Mouse (Mus musculus) limb, embryonic 13.5 days (tissue): Measurements from ENCODE around the gene Slc34a2. TPM values are rescaled to one million over a fixed set of nuclear protein-coding genes. Genes with fewer than 3 reads are reported as not detected.

Experiments used
- ATAC-seq: fragments of 200-750 bp; cut with Nextera tagmentation; 2 replicates; pipeline ENCODE4 v1.8.0; 2017; ENCODE audit warnings: low read depth, moderate number of reproducible peaks, moderate TSS enrichment; ENCODE audit not compliant: low FRiP score
- H3K27ac ChIP-seq: fragments of 300-500 bp; sonication (generic); 2 replicates; pipeline ENCODE4 v1.5.1; 2015; ENCODE audit warnings: inconsistent platforms, mild to moderate bottlenecking, moderate library complexity
- H3K27me3 ChIP-seq: fragments of 300-500 bp; sonication (generic); 2 replicates; pipeline ENCODE4 v1.6.1; 2015; ENCODE audit warnings: mild to moderate bottlenecking, inconsistent platforms
- H3K36me3 ChIP-seq: fragments of 300-500 bp; sonication (generic); 2 replicates; pipeline ENCODE4 v1.6.1; 2015; ENCODE audit warnings: inconsistent platforms, mild to moderate bottlenecking, moderate library complexity
- H3K4me1 ChIP-seq: fragments of 300-500 bp; sonication (generic); 2 replicates; pipeline ENCODE4 v1.6.1; 2015; ENCODE audit warnings: inconsistent platforms
- H3K4me2 ChIP-seq: fragments of 300-500 bp; sonication (generic); replicated peaks from 2 replicates; pipeline ENCODE4 v1.6.1; 2015; ENCODE audit warnings: inconsistent platforms, mild to moderate bottlenecking, moderate library complexity
- H3K4me3 ChIP-seq: fragments of 300-500 bp; sonication (generic); 2 replicates; pipeline ENCODE4 v1.5.1; 2015; ENCODE audit warnings: moderate library complexity, mild to moderate bottlenecking, inconsistent platforms
- H3K9ac ChIP-seq: fragments of 300-500 bp; sonication (generic); 2 replicates; pipeline ENCODE4 v1.6.1; 2015; ENCODE audit warnings: mild to moderate bottlenecking, inconsistent platforms
- H3K9me3 ChIP-seq: fragments of 300-500 bp; sonication (generic); 2 replicates; pipeline ENCODE4 v1.6.1; 2016; ENCODE audit warnings: inconsistent platforms
- WGBS: fragments of 180-500 bp; shearing (Covaris S2); methylation state at CpG from one replicate; pipeline ENCODE4 v1.1.7; 2015; 5-methylcytosine and 5-hydroxymethylcytosine counted together
- polyA plus RNA-seq: library from polyadenylated mRNA; unstranded; fragments of >200 nt; fragmentation: Nextera tagmentation; extraction: Ambion mirVana; gene quantifications from 2 replicates; pipeline ENCODE4 v1.2.1, GENCODE M21; 2015

The Slc34a2 gene
- 0.04 TPM in 1 of 2 replicates, not detected in the other for polyA plus RNA-seq

DNA sequence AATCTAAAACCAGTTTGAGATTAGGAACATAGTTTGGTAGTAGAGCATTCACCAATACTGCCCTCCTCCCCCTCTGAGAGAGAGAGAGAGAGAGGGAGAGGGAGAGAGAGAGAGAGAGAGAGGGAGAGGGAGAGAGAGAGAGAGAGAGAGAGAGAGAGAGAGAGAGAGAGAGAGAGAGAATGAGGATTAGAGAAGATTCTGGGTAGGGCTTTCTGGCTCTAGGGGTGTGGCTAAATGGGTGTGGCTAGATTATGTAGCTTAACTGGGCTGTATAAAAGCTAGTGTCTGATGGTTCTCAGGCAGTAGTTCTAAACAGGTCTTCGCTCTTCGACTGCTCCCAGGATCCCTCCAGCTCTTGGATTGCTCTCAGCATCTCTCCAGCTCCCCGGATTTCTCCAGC, at the start of gene Slc34a2:
Slc34a2 (plus strand) TSS at position 301 of the 400 bp plus-strand sequence.
- ATAC-seq, result no peak
- 93% methylated on average over 3 of the region's 3 CpGs for WGBS
- no peaks in the 10 kb centered on the region for H3K9me3 ChIP-seq
- H3K4me2 ChIP-seq, result no peak within 1 kb of the TSS
- no peaks in the 10 kb centered on the region for H3K27me3 ChIP-seq
- no peaks in the 10 kb centered on the region for H3K36me3 ChIP-seq
- no peaks in the 10 kb centered on the region for H3K4me1 ChIP-seq
- no peak within 1 kb of the TSS for H3K27ac ChIP-seq
- H3K9ac ChIP-seq, result no peak within 1 kb of the TSS
- no peak within 1 kb of the TSS for H3K4me3 ChIP-seq

DNA sequence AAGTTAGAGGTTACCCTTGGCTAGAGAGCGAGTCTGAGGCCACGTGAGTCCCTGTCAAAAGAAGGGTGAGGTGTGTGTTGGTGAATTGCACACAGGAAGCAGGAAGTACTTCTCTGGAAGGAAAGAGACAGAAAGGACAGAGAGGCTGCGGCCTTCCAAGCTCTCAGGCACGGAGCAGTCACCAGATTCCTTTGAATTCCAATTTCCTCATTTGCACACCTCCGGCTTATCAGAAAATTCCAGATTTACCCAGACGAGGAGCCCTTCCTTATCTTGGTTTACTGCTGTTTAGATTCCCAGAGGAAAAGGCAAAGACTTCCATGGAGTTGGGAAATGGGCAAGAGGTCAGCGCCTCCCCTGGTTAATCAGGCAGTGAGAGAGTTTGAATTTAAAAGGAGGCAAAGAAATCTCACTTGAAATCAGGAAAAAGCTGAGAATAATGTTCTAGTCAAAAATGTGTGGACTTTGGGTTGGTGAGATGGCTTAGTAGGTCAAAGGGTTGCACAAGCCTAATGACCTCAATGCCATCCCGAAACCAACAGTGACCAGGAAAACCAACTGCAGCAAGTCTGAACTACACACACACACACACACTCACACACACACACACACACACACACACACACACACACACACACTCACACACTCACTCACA, 47.1 kb upstream of the Slc34a2 start:
- Histone ChIP-seq H3K9ac (no peak overlapping the region), H3K27me3 (no peaks in the 10 kb centered on the region), H3K9me3 (peaks cover 4% of the 10 kb centered on the region; the same call in 1 of the 2 replicates), H3K27ac (no peak overlapping the region), H3K4me2 (no peak overlapping the region), H3K4me1 (no peaks in the 10 kb centered on the region), H3K4me3 (no peak overlapping the region), H3K36me3 (no peaks in the 10 kb centered on the region)
- no peak for ATAC-seq
- 83% methylated on average over 8 of the region's 8 CpGs for WGBS

DNA sequence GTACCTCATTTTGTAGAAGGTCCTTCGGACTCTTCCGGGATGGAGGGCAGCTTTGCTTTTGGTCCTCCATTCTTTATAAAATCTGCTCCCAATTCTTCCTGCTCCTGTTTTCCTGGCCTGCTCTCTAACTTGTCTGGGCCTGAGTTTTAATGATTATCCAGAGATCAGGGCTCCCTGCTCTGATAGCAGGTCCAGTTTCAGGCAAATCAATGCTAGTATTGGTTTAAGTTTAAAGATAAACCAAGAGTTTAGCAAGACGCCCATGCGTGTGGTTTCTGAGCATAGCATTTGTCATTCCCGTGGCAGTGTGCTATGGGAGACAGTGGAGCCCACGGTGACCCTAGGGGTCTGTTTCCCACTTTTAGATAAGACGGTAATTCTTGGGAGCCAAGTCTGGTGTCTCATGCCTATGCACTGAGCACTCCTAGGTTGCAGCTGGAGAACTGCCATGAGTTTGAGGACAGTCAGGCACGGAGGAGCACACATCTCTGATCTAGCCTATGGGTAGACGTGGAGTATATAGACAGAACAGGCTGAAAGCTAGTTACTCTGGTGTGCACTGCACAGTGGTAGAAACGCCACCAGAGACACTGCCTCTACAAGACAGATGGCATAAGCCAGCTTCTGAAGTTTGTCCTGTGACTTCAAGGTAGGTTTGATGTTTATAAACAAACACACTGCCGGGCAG, 45.5 kb upstream of the Slc34a2 start:
- Histone ChIP-seq H3K9me3 (peaks cover 4% of the 10 kb centered on the region; the same call in 1 of the 2 replicates), H3K4me1 (no peaks in the 10 kb centered on the region), H3K27me3 (no peaks in the 10 kb centered on the region), H3K4me3 (no peak overlapping the region), H3K4me2 (no peak overlapping the region), H3K36me3 (no peaks in the 10 kb centered on the region), H3K27ac (no peak overlapping the region), H3K9ac (no peak overlapping the region)
- WGBS, result 88% methylated on average over 11 of the region's 11 CpGs
- ATAC-seq, result no peak

DNA sequence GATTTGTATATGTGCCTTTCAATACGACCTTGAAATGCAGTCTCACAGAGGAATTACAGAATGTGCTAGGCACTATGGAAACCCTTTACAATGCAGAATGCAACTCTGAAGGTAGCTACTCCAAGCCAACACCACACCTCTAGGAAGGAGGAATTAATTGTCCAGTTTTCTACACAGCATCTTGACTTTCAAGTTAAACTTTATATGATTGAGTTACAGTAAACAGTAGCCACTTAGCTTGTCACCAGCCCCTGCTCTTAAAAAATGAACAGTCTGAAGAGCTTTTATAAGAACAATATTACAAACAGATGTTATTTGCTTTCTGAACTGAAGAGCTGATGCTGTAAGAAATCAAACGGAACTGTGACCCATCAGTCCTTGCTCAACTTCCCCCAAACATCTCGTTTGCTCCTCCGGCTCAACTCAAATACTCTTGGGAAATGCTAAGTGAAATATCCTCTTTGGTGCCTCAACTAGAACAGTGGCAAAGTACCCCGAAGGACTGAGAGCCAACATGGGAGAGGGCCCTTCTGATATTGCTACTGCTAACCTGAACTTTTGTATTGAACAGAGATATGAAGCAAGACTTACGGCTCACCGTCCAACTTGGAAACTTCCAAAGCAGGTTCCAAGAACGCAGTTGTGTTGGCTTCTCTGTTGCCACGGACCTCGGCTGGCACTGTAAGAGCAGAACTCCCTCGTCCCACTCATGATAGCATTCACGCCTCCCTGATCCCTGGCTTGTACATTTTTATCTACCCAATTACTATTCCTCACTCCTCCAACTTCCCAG, 44.2 kb upstream of the Slc34a2 start:
- Histone ChIP-seq H3K9me3 (no peaks in the 10 kb centered on the region), H3K27ac (no peak overlapping the region), H3K36me3 (no peaks in the 10 kb centered on the region), H3K9ac (no peak overlapping the region), H3K4me3 (no peak overlapping the region), H3K4me1 (no peaks in the 10 kb centered on the region), H3K4me2 (no peak overlapping the region), H3K27me3 (no peaks in the 10 kb centered on the region)
- 71% methylated on average over 12 of the region's 12 CpGs for WGBS
- no peak for ATAC-seq

DNA sequence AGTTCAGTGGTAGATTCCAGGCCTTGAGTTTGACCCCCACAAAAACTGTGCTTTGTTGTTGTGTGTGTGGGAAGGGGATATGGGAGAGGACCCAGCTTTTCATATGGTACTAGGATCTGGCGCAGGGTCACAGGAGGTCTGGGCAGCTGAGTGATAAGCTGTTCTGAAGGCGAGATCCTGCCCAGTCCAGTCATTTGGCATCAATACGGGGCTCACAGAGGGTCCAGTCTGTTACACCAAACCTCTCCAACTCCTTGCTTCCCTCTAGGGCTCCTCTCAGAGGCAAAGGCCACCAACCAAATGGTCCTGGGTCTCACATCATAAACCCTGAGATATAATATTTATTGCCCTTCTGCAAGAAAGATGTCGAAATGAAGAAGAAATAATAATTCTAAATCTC, 42.4 kb upstream of the Slc34a2 start:
- Histone ChIP-seq H3K27me3 (no peaks in the 10 kb centered on the region), H3K27ac (no peak overlapping the region), H3K4me3 (no peak overlapping the region), H3K4me2 (no peak overlapping the region), H3K9ac (no peak overlapping the region), H3K4me1 (peaks cover 9% of the 10 kb centered on the region), H3K36me3 (no peaks in the 10 kb centered on the region), H3K9me3 (no peaks in the 10 kb centered on the region)
- ATAC-seq, result no peak
- 92% methylated on average over 4 of the region's 4 CpGs for WGBS

DNA sequence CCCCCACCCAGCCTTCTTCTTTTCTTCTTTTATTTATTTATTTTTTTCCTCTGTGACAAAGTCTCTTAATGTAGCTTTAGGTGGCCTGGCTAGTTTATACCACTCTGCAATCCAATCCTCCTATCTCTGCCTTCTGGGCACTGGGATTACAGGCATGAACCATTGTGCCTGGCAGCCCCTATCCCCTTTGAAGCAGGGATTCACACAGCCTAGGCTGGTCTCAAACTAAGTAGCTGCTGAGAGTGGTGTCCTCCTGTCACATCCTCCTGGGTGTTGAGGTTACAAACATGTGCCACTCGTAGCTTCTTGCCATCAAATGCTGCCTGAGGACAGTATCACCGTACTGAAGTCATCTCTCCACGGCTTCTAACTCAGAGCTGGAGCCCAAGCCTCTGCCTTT, 41.7 kb upstream of the Slc34a2 start:
- Histone ChIP-seq H3K27ac (no peak overlapping the region), H3K4me1 (peaks cover 10% of the 10 kb centered on the region), H3K4me3 (no peak overlapping the region), H3K4me2 (no peak overlapping the region), H3K9ac (no peak overlapping the region), H3K36me3 (no peaks in the 10 kb centered on the region), H3K9me3 (no peaks in the 10 kb centered on the region), H3K27me3 (no peaks in the 10 kb centered on the region)
- no peak for ATAC-seq
- 85% methylated on average over 3 of the region's 3 CpGs for WGBS

DNA sequence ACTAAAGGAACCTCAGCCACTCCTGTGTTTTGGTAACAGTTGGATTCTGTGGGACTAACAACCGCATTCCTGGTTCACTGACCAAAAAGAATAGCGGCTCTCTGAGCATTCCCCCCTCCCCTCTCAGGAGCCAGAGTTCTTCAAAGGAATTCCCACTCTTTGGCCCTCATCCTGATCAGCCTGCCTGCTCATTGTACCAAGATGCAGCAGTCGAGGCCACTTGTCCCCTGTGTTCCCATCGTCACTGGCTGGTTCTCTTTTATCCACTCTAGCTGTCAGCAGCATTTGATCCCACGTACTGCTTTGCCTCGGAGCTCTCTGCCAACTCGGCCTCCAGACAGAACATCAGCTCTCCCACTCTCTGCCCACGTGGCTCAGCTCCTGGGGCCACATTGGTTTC, 41.3 kb upstream of the Slc34a2 start:
- WGBS, result 63% methylated on average over 8 of the region's 8 CpGs
- ATAC-seq, result no peak
- Histone ChIP-seq H3K9me3 (no peaks in the 10 kb centered on the region), H3K4me1 (peaks cover 10% of the 10 kb centered on the region), H3K9ac (no peak overlapping the region), H3K36me3 (no peaks in the 10 kb centered on the region), H3K27ac (no peak overlapping the region), H3K4me2 (no peak overlapping the region), H3K4me3 (no peak overlapping the region), H3K27me3 (no peaks in the 10 kb centered on the region)

DNA sequence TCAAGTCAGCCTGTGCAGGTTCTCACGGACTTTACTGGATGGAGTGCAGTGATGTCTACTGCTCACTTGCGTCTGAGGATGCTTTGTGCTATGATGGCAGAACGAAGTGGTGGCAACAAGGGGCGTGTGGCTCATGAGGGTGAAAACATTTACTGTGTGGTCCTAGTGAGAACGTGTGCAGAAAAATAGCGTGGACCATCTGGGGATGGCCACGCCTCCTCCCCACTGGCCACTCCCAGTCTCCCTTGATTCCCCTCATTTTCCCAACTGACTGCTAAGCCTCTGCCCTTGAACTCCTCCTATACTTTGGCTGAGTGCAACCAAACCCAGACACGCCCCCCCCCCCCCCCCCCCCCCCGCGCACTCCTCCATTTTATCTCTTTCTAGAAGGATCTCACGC, 40.8 kb upstream of the Slc34a2 start:
- 84% methylated on average over 11 of the region's 11 CpGs for WGBS
- Histone ChIP-seq H3K4me3 (no peak overlapping the region), H3K27ac (no peak overlapping the region), H3K27me3 (no peaks in the 10 kb centered on the region), H3K4me2 (no peak overlapping the region), H3K4me1 (peaks cover 10% of the 10 kb centered on the region), H3K9me3 (no peaks in the 10 kb centered on the region), H3K36me3 (no peaks in the 10 kb centered on the region), H3K9ac (no peak overlapping the region)
- ATAC-seq, result no peak

DNA sequence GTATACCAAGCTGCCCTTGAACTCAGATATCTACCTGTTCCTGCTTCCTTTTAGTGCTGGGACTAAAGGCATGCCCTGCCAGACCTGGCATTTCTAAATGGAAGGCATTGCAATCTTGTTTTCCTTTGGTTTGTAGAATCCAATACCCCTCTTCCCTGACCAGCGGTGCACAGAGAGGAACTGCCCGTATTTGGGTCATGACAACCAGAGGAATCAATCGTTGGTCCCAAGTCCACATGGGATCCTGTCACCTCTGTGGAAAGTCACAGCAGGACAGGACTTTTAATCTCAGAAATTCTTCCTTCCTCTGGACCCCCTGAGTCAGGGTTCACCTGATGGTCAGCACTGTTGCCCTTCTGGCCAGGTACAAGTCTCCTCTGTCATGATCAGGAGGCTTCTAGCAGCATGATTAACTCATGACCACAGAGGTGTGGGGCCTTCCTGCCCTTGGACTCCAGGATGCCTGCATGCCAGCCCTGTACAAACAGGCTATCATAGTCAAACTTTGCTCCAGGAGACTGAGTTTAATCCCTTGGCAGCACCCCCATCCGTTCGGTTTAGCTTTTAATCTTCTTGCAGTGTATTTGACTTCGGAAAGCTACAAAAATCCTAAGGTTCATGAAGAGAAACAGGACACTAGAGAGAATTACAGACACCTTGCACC, 39.7 kb upstream of the Slc34a2 start:
- no peaks in the 10 kb centered on the region for H3K9me3 ChIP-seq
- H3K4me1 ChIP-seq, result peaks cover 16% of the 10 kb centered on the region
- H3K27me3 ChIP-seq, result no peaks in the 10 kb centered on the region
- H3K27ac ChIP-seq, result no peak overlapping the region
- no peak overlapping the region for H3K4me2 ChIP-seq
- no peak overlapping the region for H3K9ac ChIP-seq
- H3K4me3 ChIP-seq, result no peak overlapping the region
- H3K36me3 ChIP-seq, result no peaks in the 10 kb centered on the region
- no peak for ATAC-seq
- 85% methylated on average over 6 of the region's 6 CpGs for WGBS

DNA sequence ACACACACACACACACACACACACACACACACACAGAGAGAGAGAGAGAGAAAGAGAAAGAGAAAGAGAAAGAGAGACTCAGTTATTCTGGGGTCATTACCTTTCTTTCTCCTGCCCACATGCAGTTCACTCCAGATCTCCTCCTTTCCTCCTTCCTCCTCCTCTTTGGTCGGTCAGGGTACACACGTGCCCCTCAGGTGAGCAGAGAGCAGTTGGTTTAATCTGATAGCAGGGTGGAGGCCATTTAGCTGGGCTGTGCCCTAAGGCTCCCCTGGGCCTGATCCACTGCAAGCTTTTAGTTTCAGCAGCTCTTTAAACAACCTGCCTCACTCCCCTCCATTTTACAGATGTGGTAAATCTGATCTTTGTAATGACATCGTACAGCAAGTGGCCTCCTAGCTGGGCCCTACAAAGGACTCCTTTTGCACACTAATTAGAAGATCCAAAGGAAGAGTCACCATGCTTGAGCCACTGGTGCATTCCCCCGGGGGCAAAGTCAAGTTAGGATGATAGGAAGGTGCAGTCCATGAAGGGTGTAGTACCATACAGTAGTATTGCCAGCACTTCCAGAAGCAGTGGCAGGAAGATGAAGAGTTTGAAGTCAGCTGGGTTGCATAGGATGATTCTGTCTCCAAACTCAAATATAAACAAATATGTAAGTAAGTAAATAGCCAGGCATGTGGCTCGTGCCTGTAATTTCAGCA, 37.6 kb upstream of the Slc34a2 start:
- Histone ChIP-seq H3K27me3 (no peaks in the 10 kb centered on the region), H3K27ac (no peak overlapping the region), H3K9ac (no peak overlapping the region), H3K4me1 (peaks cover 16% of the 10 kb centered on the region), H3K4me2 (no peak overlapping the region), H3K4me3 (no peak overlapping the region), H3K9me3 (peaks cover 7% of the 10 kb centered on the region), H3K36me3 (no peaks in the 10 kb centered on the region)
- WGBS, result 47% methylated on average over 5 of the region's 5 CpGs
- ATAC-seq, result no peak

DNA sequence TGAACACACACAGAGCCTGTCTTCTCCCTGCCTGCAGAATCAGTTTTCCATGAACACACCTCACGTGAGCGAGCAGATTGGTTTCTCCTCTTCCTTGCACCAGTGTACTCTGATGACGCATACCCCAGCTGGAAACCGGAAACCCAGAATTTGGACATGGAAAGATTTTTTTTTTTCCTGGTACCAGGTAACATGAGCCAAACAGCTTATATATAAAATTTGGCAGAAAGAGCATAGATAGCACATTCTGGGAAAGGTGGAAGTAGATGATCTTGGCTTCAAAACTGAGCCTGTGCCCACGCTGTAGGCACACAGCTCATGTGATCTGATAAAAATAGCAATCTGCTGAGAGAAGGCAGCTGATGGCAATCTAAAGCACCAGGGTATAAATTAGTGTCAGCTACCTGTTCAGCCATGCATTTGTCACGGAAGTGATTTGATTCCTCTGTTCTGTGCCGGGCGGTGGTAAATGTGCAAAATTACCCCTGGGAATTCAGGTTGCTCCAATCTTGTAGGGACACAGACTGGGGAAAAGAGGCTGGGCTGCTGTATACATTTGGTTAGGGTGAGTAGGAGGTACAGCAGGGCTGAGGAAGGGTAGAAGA, 35.2 kb upstream of the Slc34a2 start:
- no peaks in the 10 kb centered on the region for H3K36me3 ChIP-seq
- H3K9me3 ChIP-seq, result peaks cover 7% of the 10 kb centered on the region
- H3K4me1 ChIP-seq, result peaks cover 16% of the 10 kb centered on the region
- no peaks in the 10 kb centered on the region for H3K27me3 ChIP-seq
- 53% methylated on average over 8 of the region's 8 CpGs for WGBS
- H3K9ac ChIP-seq, result no peak overlapping the region
- no peak overlapping the region for H3K4me3 ChIP-seq
- H3K27ac ChIP-seq, result no peak overlapping the region
- no peak overlapping the region for H3K4me2 ChIP-seq
- ATAC-seq, result no peak
